Mouse (Mus musculus): ENCODE results near the gene Tmem115. TPM values are rescaled to one million over a fixed set of nuclear protein-coding genes. Genes with fewer than 3 reads are reported as not detected.

Tmem115 gene
- 10 to 100 TPM; 14.8 to 15.2 TPM for total RNA-seq (2021)
- long read RNA-seq, experiment 1, transcript Tmem115-201 (2 exons, 2,194 nt) = major isoform, 34 of 35 reads
- long read RNA-seq, experiment 1, partial matches to known transcripts = 0 of 35 reads
- long read RNA-seq, experiment 1, other reads (novel, unspliced or antisense) = 1 of 35 reads
- long read RNA-seq, experiment 2, transcript Tmem115-201 (2 exons, 2,194 nt) = major isoform, 45 of 45 reads
- long read RNA-seq, experiment 2, partial matches to known transcripts = 0 of 45 reads
- long read RNA-seq, experiment 2, other reads (novel, unspliced or antisense) = 0 of 45 reads

DNA sequence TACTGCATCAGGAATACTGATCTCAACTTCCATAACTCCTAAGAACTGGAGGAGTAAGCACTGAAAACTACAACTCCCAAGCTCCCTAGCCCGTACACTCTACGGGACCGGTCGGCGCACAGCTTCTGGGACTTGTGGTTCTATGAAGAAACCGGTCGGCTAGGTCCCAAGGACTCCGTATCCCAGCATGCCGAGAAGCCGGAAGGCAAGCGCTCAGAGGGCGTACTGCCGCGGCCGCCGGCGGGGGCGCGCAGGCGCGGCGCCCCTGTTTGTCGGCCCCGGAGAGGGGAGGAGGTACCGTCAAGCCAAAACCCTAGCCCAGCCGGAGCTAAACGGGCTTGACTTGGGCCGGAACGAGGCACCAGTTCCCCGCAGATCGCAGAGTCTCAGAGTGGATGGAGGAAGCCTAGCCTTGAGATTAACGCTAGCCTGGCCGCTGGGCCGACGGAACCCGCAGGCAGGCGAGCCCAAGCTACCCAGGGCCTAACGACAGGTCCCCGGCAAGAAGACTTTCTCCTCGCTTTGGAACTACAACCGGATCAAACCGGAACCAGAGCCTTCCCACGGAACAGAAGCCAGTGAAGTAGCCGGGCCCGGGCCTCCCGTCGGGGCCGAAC is at the start of gene Tmem115:
TSS of gene Tmem115 (plus strand) at position 155 of the 617 bp plus-strand sequence.
- DNase-seq = peak; percentile 95

DNA sequence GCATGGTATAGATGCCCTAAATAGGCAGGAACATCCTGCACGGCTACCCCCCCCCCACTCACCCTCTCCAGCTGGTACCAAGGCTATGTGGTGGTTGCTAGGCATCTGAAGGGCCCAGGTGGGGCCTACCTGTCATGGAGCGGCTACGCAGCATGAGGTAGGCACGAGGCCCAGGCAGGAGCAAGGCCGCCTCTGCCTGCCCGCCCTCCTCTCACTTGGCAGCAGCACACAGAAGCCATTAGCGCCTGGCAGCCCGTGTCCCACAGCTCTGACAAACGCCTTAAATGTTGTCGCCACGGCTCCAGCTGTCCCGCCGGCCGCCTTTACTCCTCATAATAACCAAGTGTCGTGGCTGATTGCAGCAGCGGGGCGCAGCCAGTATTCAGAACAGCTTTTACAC is 49.4 kb upstream of the Tmem115 start:
- DNase-seq = no peak

DNA sequence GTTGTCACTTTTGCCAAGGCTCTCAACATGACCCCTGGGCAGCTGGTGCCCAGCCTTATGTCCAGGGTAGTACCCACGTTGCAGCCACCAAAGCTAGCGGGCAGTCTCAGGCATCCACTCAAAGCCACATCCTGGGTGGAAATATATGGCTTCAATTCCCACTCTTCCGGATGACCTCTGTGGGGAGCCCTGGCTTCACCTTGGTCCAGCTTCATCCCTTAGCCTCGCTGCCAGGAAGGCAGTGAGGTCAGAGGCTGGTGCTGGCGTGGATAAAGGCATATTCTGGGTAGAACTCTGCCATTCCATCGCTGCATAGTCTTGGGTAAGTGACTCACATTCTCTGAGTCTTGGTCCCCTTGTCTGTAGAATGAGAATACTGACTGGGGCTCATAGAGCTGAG is 49.0 kb upstream of the Tmem115 start:
- no peak for DNase-seq

DNA sequence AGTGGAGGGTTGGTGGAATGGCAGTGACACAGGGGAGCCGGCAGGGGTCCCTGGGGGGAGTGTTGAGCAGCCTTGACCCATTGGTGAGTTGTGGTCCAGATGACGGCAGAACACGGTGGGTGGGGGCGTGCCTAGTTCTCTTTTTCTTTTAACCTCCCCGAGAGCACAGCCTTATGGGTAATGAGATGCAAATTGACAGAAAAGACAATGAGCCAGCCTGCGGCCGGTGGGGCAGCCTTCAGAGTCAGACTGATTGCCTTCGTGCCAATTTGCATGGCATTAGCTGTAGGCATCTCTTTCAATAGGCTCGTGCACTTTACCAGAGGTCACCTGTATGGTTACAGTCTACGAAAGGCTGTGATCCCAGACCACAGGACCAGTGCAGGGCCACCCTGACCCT is 47.7 kb upstream of the Tmem115 start:
- no peak for DNase-seq

DNA sequence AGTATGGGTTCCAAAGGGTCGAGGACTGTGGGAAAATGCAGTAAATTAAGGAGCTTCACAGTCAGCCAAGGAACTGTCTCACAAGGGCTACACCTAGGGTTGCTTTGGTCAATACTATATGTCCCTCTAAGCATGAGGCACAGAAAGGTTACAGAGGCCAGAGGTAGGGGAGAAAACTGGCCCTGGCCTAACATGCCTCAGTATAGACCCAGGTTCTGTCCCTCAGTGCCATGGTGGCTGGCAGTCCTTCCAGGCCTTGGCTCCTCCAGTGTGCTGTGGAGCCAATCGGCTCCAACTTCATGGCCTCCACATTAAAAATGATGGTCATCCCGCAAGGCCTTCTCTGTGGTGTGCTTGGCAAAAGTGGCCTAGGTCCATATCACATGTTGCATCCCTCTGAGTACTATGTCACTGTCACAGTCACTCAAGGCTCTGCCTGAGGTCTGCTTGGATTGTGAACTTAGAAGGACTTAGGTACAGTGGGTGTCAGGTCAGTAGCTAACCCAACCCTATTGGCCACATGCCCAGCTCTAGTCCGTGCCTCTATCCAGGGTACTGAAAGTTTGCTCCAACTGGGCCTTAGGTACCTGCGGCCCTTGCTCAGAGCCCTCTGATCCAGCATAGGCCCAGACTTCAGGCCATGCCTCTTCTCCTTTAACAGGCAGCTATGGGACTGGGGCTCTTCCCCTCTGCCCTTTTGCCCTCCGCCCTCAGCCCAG is 47.1 kb upstream of the Tmem115 start:
- DNase-seq = no peak

DNA sequence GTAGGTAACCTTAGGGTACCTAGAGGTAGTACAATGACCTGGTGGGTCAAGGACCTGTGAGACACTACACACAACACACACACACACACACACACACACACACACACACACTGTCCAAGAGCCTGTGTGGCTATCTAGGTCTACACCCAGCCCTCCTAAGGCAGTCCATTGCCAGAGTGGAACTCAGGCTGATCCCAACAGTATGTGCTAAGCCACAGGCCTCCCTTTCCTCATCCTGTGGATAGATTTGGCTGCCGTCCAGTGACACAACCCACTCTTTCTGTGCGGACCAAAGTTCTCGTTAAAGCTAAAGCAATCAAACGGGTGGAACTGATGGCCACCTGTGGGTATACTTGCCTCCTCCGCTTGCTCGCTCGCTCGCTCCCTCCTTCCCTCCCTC is 43.6 kb upstream of the Tmem115 start:
- DNase-seq = no peak

DNA sequence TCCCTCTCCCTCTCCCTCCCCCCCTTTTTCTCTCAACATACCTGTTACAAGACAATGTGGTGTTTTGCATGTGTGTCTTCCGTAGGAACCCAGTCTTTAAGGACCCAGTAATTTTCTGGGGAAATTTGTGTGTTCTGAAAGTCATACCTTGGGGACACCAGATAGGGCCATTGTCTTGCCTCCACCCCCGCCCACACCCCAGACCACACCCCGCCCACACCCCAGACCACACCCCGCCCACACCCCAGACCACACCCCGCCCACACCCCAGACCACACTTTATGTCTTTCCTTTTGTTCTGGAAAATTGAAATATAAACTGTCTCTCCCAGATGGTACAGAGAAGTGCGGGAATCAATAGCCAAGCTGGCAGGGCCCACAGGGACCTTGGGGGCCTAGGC is 43.1 kb upstream of the Tmem115 start:
- DNase-seq = no peak

DNA sequence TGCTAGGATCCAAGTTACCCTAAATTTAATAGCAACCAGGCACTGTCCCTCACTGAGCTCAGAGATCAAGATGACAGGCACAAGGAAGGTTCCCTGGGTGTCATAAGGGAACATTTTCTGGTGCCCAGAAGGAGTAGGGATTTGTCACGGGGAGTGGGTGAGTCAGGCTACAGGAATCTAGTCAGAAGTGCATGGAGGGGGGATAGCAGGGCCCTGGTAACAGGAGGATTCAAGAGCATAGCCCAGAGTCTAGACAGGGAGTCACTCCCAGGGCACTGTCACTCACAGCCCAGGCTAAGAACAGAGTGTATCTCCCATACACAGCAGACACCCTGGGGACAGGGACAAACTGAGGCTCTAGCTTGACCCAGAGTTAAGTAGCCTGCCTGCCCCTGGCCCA is 40.2 kb upstream of the Tmem115 start:
- no peak for DNase-seq

DNA sequence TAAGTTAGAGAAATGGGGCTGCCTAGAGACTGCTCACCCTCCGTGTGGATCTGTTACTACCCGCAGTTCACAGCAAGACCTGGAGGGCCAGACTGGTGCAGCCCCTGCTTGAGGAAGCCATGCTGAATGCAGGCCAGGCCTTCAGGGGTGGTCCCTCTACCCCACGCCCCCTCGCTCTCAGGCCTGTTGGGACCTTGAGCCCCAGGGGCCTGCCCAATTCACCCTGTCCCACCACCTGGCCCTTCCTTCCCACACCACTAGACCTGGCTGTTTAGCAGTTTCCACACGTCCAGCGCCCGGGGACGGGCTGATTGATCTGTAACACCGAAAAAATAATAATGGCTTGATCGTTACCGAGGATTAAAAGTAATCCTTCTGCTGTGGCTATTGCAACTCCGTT is 39.5 kb upstream of the Tmem115 start:
- DNase-seq = no peak

DNA sequence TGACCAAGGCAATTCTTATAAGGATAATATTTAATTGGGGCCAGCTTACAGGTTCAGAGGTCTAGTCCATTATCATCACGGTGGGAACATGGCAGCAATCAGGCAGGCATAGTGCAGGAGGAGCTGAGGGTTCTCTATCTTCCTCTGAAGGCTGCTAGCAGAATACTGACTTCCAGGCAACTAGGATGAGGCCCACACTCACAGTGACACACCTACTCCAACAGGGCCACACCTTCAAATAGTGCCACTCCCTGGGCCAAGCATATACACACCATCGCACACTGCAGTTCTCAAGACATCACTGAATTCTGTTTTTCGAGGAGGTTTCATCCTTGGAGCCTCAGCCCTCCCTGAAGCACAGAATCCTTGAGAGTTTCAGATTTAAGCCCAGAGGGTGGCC is 37.4 kb upstream of the Tmem115 start:
- DNase-seq = no peak

DNA sequence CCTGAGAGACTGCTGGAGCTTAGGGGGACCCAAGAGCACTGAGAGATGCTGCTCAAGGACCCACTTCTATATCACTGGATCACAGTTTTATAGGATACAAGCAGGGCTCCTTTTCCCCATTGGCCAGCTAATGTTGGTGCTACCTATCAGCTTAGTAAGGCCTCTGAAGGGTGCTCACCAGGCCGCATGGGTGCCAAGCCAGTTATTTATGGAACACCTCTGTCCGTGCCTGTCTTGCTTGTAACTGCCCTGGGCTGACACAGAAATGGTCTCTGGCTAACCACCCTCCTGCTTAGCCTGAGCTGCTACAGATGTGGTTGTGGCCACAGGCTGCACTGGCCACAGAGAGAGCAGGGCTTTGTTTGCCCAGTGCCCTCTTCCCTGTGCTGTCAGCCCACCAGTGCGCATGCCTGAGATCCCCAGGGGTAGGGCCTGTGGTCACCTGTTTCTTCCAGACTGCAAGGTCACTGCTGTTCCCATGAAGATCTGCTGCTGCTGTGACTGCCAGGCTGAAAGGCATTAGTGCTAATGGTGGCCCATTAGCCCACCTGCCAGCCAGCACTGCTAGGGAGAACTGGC is 32.9 kb upstream of the Tmem115 start:
- no peak for DNase-seq

DNA sequence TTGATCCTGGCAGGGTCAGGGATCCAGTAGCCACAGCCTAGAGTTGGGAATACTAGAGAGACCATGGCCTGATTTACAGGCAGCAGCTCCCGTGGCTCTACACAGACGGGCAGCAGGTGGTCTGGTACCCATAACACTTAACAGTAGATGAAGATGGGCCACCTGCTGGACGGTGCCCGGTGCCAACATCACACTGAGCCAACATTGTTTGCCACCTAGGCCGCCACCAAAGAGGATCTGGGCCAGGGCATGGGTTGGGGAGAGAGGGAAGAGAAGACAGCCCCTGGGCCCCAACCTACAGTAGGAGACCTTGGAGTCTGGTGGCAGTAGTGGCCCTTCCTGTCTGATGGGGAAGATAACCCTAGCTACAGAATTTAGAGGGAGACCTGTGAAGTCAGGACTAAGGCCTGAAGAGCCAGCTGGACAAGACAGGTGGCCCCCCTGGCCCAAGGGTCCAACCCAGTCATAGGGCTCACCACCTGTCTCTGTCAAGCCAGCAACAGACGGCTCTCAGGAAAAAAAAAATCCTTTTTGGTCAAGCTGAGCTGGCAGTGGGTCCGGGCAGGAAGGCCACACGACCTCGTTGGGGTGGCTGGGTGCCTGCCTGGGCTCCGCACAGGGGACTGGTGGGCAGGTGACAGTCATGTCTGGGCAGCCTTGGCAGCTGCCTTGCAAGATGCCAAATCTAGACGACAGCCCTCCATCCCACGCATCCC is 31.5 kb upstream of the Tmem115 start:
- DNase-seq = no peak

DNA sequence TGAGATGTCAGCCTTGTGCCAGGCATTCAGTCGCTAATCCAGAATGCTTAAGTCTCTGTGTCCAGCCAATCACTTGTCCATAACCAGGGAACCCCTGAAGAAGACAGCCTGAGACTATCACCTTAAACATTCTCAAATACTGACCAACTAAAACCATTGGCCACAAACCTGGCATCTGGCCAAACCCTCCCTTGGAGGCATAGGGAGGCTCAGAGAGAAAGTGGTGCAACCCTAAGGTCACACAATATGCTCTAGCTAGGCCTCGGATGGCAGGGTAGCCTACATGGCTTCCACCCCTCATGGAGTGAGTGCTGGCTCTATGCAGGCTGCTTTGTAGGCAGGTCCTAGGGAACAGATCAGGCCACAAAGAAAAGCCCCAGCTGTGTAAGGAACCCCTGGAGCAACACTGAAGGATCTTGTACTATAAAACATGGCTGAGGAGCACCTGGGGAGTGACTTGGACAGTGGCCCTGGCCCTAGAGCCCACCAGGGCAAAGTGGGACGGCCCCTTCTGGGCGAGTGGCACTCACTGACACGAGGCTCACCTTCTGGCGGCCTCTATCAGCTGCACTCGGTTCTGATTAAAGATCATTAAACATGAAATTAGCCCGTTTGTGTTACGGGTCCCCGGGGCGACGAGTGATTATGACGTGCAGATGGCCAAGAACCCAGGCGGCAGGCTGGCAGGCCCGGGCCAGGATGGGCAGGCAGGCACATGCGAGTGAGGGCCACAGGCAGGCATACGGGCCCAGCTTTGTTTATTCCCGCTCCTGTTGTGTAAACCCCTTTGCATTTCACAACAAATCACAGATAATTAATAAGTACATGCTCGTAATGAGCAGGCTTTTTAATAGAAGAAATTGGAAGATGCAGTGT is 28.8 kb upstream of the Tmem115 start:
- DNase-seq = no peak

DNA sequence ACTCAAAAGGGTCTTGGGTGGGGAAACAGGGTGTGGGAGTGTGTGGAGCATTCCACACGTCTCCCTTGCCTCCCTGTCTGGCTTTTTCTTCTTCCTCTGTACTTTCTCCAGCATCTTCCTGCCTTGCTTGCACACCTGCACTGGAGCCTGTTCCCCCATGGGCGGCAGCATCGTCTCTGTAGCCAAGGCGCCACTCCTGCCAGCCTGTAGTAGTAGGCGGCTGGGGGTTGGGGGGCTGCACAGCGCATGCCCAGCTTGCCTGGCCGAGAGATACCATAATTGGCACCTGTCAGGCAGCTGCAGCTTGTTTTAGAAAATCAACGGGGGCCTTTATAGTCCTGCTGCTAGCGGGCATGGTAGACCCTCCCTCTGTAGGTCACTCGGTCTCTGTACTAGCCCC is 25.5 kb upstream of the Tmem115 start:
- DNase-seq = no peak

DNA sequence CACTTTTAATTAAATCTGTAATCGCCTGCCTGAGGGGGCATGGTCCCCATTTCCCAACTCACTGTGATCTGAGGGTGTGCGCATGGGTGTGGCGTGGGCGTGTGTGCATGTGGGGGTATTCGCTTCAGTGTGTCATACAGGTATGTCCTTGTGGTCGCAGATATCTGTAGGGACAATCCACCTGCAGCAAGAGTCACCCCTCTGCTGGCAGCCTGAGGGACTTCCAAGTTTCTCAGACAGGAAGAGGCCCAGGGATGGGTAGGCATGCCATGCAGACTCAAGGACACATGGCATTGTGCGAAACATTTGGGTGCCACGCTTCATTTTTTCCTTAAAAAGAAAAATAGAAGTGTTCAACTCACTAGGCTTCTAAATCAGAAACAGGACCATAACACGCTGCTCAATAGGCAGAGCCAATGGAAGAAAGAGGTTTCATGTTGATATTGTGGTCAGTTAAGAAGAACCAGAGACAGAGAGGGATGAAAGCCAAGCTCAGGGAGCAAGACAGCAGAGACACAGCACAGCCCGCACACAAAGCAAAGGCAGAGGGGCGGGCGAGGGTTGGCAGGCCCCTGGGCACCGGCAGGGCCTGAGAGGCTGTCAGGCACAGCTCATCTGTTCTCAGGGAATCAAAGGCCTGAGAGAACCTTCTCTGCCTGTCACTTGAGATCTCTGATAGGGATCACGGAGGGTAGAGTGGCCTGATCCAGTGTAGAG is 23.2 kb upstream of the Tmem115 start:
- no peak for DNase-seq

DNA sequence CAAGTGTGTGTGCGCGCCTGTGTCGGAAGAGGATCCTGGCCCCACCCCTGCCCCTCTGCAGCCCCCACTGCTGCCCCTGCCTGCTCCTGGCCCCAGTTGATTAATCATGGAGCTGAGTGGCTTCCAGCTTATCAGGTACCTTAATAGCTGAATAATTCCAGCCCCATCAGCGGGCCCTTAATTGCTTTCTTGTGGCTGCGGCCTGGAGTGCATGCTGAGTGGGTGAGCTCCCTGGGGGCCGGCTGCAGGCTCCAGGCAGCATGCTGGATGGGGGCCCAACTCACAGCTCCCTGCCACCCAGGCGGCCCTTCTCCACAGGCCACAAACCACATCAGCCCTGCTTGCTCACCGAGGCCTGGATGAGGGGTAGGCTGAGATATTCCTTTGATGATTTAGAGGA is 22.3 kb upstream of the Tmem115 start:
- no peak for DNase-seq

DNA sequence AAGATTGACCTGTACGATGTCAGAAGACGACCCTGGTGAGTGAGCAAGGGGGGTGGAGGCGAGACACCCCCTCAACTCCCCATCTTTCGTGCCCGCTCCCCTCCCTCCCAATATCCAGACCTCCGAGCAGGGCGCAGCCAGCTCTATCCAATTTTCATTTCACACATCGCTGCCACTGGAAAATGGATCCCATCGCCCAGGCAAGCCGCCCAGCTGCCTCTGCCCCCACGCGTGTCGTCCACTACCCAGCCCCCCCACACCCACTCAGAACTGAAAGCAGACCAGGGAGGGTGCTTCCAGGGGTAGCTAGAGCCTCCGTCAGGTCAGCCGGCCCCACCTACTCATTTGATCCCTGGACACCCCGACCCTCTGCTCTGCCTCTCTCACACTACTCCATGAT is 21.4 kb upstream of the Tmem115 start:
- no peak for DNase-seq

DNA sequence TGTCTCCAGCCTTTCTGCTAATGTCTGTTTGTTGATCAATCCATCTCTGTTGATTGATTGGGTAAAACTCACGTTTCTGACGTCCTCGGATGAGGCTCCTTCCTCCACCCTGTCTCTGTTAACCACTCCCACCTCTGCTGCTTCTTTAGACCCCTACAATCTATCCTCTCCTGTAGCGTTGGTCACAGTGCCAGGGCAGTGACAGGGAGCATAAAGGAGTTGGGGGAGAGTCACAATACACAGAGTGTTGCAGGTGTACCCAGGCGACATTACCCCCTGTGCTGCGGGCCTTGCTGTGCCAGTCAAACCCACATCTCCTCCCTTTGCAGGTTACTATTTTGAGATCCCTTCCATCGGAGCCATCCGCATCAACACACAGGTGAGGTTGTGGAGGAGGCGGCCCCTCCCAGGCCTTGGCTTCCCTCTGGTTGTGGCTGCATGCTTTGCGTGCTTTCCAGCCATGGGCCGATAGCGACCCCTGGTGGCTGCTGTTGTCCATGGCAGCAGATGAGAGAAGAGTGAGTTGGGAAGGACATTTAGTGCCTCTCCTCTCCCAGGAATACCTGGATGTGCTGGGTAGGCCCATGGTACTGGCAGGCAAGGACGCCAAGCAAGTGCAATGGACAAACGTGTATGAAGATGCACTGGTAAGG is 19.3 kb upstream of the Tmem115 start:
- peak; percentile 62 for DNase-seq

DNA sequence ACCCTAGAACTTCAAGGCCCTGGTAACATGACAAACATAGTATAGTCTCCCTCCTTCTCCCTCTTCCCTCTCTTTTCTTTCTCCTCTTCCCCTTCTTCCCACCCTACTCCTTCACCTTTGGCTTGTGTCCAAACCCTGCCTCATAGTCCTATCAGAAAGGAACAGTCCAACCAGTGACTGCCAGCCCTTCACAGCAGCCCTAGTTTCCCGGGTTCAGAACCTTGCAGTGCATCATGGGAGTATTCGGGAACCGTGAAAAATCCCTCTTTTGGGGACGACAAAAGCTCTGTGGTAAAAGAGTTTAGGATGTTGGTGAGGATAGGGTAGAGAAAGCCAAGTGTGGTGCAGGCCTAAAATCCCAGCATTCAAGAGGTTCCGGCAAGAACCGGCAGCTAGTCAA is 13.4 kb upstream of the Tmem115 start:
- no peak for DNase-seq

DNA sequence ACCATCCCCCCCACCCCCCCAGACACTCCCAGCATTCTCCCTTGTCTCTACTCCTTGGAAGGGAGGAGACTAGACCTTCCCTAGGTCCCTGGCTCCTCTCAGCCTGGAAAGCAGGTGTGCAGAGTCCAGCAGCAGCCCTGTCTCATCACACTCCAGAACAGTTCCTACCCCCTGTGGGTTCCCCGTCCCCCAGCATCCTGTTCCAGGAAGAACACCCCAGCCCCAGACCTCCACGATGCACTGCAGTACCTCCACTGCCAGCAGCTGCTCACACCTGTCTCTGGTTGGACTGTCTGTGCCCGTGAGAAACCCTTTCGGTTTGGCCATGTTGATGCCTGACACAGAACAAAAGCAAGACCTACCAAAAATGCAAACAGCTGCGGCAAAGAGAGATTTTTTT is 12.6 kb upstream of the Tmem115 start:
- DNase-seq = no peak

All from gastrocnemius, postnatal 25 days (tissue).